Mouse (Mus musculus) brain, embryonic 14.5 days (tissue): ENCODE data around the gene Gm9945.

Experiments
- CTCF ChIP-seq: fragments of 200-500 bp; IDR thresholded peaks from 2 replicates; pipeline ENCODE4 v1.5.1; 2012; ENCODE audit warnings: inconsistent platforms, mild to moderate bottlenecking, moderate library complexity, borderline replicate concordance; ENCODE audit not compliant: insufficient read depth, insufficient read length; ENCODE audit errors: extremely low read depth
- POLR2A ChIP-seq: fragments of 200-500 bp; IDR thresholded peaks from 2 replicates; pipeline ENCODE4 v1.6.1; 2012; ENCODE audit warnings: mild to moderate bottlenecking, inconsistent platforms, borderline replicate concordance; ENCODE audit not compliant: poor library complexity, insufficient read depth, insufficient read length, severe bottlenecking; ENCODE audit errors: extremely low read depth

- TF ChIP-seq POLR2A: no peak
- TF ChIP-seq CTCF: no peak
Measured at GRCm38 (mm10) chr11:53486822-53487594, 7.0 kb downstream of the Gm9945 start.
